Mouse (Mus musculus) megakaryocyte, embryonic 14.5 days (primary cell): Measurements from ENCODE around the gene Angptl4.
"Not testable (repeated sequence)": the region's sequence is repeated elsewhere in the genome, so short reads cannot be mapped to it uniquely, and the experiment has no call there.

Source experiments
- FLI1 ChIP-seq: IDR thresholded peaks from 2 replicates; pipeline ENCODE4 v1.6.1; 2012; ENCODE audit warnings: low read length, inconsistent platforms, mixed read lengths
- GATA1 ChIP-seq: IDR thresholded peaks from 3 replicates; pipeline ENCODE4 v1.6.1; 2012; ENCODE audit warnings: mixed read lengths, low read length, inconsistent platforms, borderline replicate concordance

GRCm38 (mm10) chr17:33823171-33823570 is 41.5 kb upstream of the Angptl4 start:
- not testable (repeated sequence) for TF ChIP-seq GATA1, FLI1
